Mouse (Mus musculus) heart, postnatal 10 days (tissue): ENCODE data around the gene Ccl22. TPM values are rescaled to one million over a fixed set of nuclear protein-coding genes. Genes with fewer than 3 reads are reported as not detected.

Experiments used
- DNase-seq, 2 experiments: peaks; one replicate each; pipeline ENCODE4 v3.0.0; 2021
- intact Hi-C: fragments of 180-260 bp; cut with DNase I; formaldehyde crosslinking; loops from one replicate; pipeline ENCODE4 v1.15.1; 2025
- total RNA-seq, 2 experiments: library from RNA; stranded (reverse); gene quantifications; 2 replicates each; pipeline ENCODE4 v1.2.3; 2021

Ccl22 gene
- total RNA-seq, 2 experiments from 2014 or later = not detected

DNA sequence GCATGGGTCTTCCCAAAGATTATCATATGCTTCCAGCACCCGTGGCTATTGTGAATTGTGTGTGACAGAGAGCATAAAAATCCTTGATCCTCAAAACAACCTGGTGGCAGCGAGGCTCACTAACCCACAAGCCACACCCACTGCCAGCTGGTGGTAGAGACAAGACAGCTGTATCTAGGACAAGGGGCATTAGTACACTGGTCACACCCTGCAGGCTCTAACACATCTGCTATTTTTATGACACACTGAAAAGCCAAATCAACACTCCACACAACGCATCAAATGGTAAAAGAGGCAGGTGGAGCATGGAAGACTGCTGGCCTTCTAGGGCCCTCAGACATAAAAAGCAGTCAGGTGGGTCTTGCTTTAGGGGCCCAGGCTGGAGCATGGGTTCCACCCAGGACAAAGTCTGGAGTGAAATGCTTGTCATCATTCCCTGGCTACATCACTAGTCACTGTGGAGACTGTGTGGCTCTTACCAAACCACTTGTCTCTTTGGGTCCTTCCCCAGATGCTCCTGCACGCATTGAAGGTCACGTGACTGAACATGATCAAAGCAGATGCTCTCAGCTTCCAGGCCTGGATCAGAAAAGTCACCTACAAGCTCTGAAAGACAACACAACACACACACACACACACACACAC is 11.4 kb upstream of the Ccl22 start:
- DNase-seq = peak in 1 of 2 experiments; percentile 11
- intact Hi-C loops = no loop called here

DNA sequence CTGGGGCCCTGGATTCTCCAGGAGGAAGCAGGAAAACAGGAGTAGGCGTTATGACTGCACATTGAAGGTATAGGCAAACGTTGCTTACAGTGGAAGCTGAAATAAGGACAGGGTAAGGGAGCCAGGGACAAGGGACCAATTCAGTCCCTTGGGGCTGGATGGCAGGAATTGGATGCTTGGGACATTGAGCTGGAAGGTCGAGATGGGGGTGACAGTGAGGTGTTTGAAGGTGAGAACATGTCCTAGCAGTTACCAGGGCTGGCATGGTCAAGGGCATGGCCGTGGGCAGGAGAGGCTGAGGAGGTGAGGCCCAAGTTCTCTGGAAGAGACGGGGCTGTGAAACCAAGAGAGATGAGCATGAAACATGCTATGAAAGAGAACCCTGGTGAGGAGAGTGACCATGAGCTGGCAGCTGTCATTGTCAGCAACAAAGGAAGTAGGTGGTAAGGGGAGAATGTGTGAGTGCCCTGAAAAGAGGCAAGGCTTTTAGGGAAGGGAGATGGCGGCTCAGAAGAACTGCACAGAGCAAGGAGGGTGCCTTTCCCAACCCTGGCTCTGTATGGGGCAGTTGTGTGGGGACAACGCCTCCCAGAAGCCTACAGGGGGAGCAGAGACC is 10.5 kb upstream of the Ccl22 start:
- DNase-seq = no peak
- intact Hi-C loops = no loop called here

DNA sequence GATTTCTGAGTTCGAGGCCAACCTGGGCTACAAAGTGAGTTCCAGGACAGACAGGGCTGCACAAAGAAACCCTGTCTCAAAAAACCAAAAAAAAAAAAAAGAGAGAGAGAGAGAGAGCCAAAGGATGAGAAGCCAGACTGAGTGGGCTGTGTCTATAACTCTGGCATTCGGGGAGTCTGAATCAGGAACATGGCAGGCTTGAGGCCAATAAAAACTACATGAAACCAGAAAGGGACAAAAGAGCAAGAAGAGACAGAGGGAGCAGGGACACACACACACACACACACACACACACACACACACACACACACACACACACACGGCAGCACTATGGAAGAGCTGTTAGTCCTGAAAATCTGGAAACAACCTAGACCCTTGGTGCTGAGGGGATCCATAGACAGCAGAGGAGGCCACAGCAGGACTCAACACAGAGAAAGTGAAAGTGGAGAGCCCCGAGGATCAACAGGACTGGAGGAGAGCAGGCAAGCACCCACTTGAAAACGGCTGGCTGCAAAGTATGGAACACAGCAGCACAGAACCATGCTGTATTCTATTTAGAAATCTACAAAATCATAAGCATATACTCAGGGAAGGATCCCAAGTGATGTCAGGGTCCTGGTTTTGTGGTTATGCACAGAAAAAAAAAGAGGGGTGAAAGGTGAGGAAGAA is 9.8 kb upstream of the Ccl22 start:
- DNase-seq = peak; percentile 34 to 39
- intact Hi-C loops = no loop called here

DNA sequence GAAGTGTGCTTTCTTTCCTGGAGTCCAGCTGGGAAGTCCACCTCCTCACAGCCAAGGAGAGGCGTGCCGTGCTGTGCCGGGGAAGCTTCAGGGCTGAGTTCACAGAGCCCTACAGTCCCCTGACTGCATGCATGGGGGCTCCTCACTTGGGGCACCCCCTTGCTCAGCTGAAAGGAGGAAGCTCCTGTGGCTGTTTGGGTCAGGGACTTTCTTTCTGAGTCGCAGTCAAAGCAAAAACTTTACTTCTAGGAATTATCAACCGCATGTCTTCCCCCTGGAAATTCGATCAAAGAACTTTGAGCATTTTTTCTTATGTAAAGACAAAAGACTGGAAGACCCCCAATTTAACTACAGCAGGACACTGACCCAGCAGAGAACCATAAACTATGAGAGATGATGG is 5.6 kb upstream of the Ccl22 start:
- no peak for DNase-seq
- intact Hi-C loops = no loop called here

DNA sequence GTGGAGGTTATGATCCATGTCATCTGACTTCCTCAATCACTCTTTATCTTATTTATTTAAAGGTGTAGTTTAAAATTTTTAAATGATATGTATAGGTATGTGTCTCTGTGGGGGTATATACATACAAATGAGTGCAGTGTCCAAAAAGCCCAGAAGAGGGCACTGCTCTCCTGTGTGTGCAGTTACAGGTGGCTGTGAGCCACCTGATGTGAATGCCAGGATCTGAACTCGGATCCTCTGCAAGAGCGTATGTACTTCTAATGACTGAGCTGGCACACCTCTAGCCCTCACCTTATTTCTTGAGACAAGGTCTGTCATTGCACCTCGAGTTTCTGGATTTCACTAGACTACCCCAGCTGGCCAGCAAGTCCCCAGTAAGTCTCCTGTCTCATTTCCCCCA is 4.8 kb upstream of the Ccl22 start:
- DNase-seq = no peak
- intact Hi-C loops = no loop called here

DNA sequence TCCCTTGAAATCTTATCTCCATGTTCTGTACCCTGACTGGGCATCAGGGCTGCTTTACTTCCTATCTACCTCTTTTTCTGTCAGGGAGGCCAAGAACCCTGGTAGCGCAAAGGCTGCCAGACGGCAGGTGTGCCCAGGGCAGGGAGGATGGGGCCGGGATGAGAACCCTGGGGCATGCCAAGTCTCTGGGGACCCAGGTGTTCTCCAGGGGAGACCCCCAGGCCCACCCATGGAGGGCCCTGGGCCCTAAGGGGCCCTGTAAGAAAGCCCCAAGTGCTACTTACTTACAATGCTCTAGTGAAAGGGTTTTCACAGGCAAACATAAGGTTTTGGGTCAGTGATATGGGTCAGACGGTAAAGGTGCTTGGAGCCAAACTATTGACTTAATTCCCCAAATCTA is 3.7 kb upstream of the Ccl22 start:
- intact Hi-C loops = no loop called here
- DNase-seq = no peak

DNA sequence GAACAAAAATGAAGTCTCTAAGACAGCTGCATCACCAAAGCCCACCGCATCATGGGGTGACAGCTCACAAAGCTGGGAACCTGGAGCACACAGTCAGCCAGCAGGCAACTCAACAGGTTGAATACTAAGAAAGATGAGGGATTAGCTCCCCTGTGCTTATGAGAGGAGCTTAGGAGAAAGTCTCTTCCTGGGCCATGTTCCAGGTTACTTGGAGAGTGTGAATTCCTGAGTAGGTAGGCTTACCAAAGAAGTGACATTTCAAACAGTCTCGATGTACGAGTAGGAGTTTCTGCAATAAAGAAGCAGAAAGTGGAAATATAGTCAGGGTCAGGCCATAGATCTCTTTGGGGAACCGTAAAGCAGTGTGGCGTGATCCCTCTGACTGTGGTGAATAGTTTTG is 906 bp upstream of the Ccl22 start:
- no peak for DNase-seq
- intact Hi-C loops = no loop called here

DNA sequence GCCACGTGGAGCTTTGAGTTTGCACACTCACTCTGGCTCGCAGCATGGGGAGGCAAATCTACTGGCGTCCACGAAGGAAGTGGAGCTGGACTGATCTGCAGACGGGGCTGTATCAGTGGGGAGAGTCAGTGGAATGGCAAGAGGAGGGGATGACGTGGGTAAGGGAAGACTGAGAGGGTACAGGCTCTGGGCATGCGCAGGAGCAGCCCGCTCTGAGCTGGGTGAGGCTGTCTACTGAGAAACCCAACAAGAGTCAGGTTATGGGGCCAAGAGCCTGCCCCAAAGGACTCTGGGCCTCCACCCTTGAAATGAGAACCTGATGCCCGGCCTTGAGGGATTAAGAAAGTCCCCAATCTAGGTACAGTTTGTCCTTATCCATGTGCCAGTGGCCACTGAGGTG is 418 bp upstream of the Ccl22 start:
- intact Hi-C loops = no loop called here
- no peak for DNase-seq

DNA sequence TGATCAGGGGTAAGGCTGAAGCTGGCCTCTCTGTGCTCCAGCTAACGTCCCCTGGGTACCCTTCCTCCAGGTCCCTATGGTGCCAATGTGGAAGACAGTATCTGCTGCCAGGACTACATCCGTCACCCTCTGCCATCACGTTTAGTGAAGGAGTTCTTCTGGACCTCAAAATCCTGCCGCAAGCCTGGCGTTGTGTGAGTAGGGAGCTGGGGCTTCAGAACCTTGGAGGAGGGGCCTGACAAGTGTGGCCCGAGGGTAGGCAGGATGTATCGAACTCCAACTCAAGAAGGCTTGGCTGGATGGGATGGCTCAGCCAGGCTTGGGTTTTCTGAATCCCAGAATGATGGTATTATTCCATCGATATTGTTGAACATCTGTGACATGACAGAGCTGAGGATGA is 1.4 kb downstream of the Ccl22 start:
- intact Hi-C loops = no loop called here
- no peak for DNase-seq

DNA sequence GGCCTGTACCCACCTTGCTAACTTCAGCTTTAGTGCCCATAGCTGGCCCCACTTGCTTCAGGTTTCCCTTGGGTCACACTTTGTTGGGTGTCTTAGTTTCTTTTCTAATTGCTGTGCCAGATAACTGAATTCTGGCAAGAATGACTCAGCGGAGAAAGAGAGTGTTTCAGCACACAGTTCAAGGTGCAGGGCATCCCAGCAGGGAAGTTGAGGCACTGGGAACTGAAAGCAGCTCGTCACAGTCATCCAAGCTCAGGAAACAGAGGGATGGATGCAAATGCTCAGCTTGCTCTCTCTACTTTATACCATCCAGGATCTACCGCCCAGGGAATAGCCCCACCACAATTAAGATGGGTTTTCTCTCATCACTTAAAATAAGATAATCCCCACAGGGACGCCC is 3.0 kb downstream of the Ccl22 start:
- intact Hi-C loops = no loop called here
- DNase-seq = no peak

DNA sequence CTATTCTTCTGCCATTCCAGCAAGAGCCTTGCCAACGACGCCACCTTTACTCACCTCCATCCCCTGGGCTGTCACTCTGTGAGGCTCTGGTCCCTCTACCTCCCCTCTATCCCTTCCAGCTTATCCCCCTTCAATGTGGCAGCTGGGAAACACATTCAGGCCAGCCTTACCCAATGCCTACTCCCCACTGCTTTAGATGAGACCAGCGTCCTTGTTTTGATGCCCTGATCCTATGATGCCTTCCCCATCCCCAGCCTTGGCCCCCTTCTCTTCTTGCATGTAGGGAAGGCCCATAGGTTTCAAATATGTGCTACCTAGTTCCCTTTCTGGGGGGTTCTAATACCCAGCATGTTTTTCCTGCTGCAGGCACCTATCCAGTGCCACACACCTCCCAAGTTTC is 4.6 kb downstream of the Ccl22 start:
- intact Hi-C loops = no loop called here
- no peak for DNase-seq

DNA sequence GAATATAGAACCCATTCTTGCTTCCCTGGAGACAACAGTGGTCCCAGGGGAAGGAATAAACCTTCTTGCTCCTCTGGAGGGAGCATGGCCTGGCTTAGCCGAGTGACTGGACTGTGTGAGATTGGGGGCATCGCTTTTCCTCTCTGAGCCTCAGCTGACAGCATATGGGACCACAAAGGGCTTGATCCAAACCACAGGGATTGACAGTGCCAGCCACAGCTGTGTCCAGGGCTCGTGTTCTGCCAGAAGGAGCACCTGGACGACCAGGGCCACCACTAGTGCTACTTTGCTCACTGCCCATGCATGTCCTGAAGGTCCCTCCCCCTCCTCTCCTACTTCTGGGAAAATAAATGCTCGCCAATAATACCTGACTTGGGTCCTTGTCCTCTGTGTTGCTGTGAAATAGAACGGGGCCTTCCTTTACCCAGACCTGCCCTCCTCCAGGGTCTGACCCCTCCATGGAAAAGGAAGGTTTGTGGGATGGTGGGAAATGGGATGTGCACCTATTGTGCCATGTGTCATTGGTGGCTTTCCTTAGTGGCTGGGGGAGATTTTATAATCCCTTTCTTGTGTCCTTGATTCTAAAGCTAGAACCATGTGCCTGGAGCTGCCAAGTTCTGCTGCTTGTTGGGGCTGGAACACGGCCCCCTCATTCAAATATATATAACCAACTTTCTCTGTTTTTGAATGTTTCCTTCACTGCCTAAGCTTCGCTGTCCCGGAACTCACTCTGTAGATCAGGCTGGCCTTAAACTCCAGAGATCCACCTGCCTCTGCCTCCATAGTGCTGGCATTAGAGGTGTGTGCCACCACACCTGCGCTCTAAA is 5.8 kb downstream of the Ccl22 start:
- intact Hi-C loops = no loop called here
- no peak for DNase-seq

DNA sequence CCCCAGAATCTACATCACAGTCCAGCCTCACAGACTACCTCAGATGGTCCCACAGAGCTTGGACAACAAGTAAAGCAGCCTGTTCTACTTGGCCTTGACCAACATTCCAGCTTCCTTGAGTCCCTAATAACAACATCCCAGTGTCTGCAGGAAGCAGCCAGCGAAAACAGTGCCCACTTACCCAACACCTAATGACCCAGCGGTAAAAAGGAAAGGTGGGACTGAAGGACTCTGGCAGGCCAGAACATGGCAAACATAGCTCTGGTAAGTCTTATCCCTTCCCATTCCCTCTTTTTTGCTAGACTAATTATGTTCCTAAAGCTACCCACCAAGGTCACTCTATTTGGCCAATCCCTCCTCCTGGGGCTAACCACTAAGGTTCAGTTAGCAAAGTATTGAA is 8.6 kb downstream of the Ccl22 start:
- no peak for DNase-seq
- intact Hi-C loops = no loop called here

DNA sequence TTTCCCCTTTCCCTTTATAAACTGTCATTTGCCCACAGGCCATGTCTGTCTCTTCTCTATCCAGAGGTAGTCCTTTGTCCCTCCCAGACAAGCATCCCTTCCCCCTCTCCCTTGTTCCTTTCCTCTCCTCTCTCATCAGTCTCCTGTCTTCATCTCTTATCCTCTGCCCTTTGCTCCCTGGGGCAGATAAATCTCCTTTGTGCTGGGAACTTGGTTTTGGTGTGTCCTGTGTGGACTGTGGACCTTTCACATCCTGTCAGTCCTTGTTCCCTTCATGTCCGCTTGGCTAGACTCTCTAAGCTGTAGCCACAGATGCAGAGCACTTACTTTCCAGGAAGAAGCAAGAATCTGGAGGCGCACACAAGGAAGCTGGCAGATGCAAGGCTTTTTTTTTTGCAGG is 9.1 kb downstream of the Ccl22 start:
- intact Hi-C loops = no loop called here
- no peak for DNase-seq

DNA sequence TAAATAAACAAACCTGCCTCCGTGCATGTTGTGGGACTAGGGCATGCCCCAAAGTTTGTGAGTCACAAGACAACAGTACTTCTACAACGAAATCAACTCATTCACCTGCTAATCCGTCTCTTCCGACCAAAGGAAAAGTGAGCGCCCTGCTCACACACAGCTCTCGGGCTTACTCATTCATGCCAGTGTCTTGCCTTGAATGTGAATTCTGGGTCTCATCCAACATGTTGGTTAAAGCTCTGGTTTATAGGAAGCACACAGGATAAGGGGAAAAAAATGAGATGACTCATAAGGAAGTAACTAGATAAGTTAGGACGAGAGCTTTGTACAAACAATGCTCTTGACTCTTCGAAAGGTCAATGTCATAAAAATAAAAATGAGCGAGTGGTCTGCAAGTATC is 21.6 kb downstream of the Ccl22 start:
- no peak for DNase-seq
- intact Hi-C loops = no loop called here

DNA sequence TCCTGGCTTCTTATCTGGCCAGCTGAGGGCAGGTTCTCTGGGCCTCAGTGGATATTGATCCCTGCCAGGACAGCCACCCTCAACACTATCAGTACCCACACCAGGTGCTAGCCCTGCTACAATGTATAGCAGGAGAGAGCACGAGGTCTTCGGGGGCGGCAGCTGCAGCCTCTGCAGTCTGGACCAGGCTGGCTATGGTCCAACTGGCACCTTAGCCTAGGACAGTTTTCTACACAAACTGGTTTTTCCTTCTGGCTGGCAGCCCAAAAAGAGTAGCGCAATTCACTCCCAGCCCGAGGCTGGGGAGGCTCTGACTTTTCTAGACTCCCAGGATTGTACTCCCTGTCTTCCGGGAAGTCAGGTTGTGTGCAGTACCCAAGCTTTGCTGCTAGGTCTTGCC is 25.6 kb downstream of the Ccl22 start:
- peak in 1 of 2 experiments; percentile 20 for DNase-seq
- intact Hi-C loops = loop anchor here (5.0 kb wide), 1 partner anchor 59 kb away; no protein-coding TSS in a partner anchor

DNA sequence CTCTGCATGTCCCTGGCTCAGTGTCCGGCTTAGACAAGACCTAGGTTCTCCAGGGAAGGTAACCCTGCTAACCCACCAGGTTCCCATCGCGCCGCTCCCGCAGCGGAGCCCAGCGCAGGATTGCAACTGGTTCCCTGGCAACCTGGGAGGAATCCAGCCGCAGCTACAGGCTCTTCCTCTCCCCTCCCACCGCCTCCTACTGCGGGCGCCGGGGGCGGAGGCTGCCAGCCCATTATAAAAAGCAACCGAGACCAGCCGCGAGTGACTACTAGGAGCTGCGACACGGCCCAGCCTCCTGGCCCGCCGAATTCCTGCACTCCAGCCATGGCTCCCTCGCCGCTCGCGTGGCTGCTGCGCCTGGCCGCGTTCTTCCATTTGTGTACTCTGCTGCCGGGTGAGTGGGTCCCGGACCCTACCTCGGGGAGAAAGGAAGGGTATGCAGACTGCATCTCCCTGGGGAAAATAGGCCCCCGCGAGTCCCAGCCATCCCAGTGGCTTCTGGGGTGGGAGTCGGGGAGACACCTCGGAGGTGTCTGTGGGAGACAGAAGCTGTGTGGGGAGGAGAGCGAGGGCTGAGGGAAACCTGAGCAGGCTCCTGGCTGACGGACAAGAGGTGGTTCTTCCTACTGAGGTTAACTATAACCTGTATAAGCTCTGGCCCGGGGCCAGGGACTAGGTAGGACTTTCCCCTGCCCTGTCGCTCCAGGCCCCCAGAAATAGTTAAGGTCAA is 26.7 kb downstream of the Ccl22 start, which contains the start of gene Cx3cl1:
Gene Cx3cl1 (plus strand): TSS at position 69 of the 730 bp plus-strand sequence.
- peak; percentile 73 to 75 for DNase-seq
- intact Hi-C loops = loop anchor here (5.0 kb wide), 1 partner anchor 60 kb away; no protein-coding TSS in a partner anchor

DNA sequence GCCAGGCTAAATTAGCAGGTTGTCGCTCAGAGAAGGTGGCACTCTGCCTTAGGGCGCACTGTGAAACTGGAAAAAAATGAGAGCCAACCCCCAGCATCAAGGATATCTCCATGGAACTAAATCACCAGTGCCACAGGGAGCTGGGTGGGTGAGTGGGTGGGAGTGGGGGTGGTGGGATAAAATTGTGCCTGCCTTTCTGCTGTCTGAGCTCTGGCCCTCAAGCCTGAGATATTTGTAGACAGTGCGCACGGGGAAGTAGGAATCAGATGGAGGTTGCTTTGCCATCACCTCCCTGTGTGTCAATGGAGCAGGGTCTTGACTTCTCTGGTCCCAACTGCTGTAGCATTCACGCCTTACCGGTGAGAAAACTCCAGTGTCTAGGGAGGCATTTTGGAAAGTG is 27.7 kb downstream of the Ccl22 start:
- intact Hi-C loops = loop anchor here (5.0 kb wide), 1 partner anchor 61 kb away; no protein-coding TSS in a partner anchor
- DNase-seq = no peak

DNA sequence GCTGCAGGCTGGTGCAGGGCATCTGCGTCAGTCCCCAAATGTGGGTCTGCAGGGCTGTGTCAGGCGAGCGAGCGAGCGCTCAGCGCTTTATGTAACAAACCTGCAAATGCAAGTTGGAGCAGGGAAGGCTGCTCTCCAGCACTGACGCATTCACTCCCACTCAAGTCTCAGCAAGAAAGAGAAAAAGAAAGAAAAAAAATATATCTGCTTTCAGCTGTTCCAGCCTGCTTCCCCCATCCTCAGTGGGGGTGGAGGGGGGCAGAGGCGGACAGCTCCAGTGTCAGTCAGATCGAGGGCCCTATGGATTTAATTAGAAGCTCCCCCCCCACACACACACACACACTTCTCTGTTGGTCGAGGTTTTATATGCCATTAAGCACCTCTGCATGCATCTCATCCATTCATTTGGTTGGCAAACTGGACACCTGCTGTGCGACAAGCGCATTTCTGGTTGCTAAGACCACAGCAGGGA is 28.3 kb downstream of the Ccl22 start:
- intact Hi-C loops = loop anchor here (5.0 kb wide), 1 partner anchor 61 kb away; no protein-coding TSS in a partner anchor
- DNase-seq = no peak

DNA sequence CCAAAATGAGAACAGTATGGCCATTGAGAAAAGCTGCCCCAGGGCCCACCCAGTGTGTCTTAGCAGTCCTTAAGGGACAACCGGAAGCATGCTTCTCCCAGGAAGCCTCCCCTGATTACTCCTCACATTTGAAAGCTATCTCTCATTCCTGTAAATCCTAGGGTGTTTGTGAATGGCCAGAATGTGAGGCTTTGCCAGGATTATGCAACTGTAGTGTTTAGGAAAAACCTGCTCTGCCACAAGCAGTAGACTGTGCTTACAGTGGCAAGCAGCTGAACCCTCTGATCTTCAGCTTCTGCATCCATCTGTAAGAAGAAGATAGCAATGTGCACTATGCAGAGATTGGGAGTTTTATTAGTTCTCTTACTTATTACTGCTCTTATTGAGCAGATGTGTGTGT is 29.2 kb downstream of the Ccl22 start:
- intact Hi-C loops = loop anchor here (5.0 kb wide), 1 partner anchor 62 kb away; no protein-coding TSS in a partner anchor
- no peak for DNase-seq
